Mouse (Mus musculus) C2C12 (cell line): ENCODE results near the gene Gtf3c1.

Experiments used
- CEBPB ChIP-seq: IDR thresholded peaks from one replicate; pipeline ENCODE4 v1.6.1; 2011; ENCODE audit warnings: low read depth, mild to moderate bottlenecking, control low read depth, moderate library complexity
- CTCF ChIP-seq: IDR thresholded peaks from one replicate; pipeline ENCODE4 v1.5.1; 2011; ENCODE audit not compliant: control insufficient read depth, insufficient read depth, insufficient read length
- MAX ChIP-seq: IDR thresholded peaks from one replicate; pipeline ENCODE4 v1.6.1; 2011; ENCODE audit warnings: mild to moderate bottlenecking, control low read depth
- MYOG ChIP-seq: IDR thresholded peaks from one replicate; pipeline ENCODE4 v1.6.1; 2011; ENCODE audit not compliant: control insufficient read depth, insufficient read length; ENCODE audit errors: extremely low read depth
- USF1 ChIP-seq: IDR thresholded peaks from one replicate; pipeline ENCODE4 v1.6.1; 2011; ENCODE audit warnings: low read depth, mild to moderate bottlenecking, control low read depth, moderate library complexity

GRCm38 (mm10) chr7:125603185-125603631 lies 104.4 kb downstream of the Gtf3c1 start, which contains the start of gene Il21r:
- TF ChIP-seq MAX (no peak), CTCF (no peak), USF1 (no peak), MYOG (no peak), CEBPB (no peak)
